Mouse (Mus musculus): ENCODE data around the gene Washc1.
"Not testable (repeated sequence)": the region's sequence is repeated elsewhere in the genome, so short reads cannot be mapped to it uniquely, and the experiment has no call there.

Washc1 gene

DNA sequence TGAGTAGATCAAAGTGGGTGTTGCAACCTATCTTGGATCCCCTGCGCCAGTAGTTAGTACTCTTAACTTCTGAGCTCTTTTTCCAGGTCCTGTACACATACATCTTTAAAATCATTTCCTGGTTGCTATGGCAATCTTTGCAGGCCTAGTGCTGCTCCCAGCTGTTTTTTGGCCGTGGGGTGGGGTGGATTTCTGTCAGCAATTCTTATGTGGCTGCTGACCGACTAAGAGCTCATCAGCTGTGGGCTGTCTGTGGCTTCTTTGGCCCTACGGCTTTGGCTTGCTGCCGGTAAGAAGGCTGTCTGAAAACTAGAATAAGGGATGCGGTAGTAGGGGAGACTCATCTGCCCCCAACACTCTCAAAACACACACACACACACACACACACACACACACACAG lies 599 bp upstream of the Washc1 start:
- in situ Hi-C loops (cut with MseI, MboI): no loop called here

DNA sequence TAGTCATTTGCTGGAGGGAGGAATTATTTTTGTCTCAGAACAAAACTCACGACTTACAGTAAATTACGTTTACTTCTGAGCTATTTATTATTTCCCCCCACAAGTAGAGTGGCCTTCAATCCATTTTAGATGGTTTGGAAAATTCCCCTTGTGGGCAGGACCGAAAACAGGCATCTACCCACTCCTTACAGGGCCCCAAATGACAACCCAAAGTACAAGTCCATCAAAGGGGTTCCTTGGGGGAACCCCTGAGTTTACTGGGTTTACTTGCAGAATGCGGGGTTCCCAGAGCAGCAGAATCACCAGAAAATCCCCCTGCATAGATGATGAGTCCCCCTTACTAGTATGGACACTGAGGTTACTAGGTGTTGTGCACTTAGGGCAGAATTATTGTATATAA lies 821 bp downstream of the Washc1 start:
- in situ Hi-C loops (cut with MseI, MboI): no loop called here

DNA sequence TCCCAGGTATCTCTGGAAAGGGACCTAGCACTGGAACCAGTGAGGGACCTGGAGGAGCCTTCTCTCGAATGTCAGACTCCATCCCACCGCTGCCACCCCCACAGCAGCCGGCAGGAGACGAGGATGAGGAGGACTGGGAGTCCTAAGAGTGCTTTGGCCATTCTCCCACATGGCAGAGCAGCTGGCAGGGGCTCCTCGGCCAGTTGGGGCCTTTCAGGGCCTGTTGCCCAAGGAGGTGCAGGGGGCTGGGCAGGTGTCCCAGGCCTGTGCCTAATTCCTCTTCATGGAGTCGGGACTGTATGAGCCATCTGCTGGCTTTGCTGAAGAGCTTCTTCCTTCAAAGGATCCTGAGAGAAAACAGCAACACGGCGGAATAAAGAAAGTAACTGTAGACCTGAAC lies 7.6 kb downstream of the Washc1 start:
- in situ Hi-C loops (cut with MseI, MboI): no loop called here

DNA sequence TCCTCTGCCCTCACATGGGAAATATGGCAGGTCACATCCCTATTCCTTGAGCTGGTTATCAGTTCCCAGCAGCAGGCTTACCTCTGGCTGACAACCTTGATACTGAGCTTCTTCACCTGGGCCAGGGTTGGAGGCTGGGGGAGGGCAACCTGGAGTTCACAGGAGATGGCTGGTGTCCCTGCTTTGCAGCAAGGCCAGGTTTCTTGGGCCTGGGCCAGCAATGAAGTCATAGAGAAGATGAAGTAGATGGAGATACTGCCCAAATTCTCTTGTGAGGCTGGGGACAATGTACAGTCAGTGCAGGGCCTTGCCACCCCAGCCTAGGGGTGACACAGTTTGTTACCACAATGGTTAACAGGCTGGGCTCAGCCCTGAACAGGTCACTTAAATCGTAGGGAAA lies 9.4 kb downstream of the Washc1 start:
- in situ Hi-C loops (cut with MseI, MboI): no loop called here

DNA sequence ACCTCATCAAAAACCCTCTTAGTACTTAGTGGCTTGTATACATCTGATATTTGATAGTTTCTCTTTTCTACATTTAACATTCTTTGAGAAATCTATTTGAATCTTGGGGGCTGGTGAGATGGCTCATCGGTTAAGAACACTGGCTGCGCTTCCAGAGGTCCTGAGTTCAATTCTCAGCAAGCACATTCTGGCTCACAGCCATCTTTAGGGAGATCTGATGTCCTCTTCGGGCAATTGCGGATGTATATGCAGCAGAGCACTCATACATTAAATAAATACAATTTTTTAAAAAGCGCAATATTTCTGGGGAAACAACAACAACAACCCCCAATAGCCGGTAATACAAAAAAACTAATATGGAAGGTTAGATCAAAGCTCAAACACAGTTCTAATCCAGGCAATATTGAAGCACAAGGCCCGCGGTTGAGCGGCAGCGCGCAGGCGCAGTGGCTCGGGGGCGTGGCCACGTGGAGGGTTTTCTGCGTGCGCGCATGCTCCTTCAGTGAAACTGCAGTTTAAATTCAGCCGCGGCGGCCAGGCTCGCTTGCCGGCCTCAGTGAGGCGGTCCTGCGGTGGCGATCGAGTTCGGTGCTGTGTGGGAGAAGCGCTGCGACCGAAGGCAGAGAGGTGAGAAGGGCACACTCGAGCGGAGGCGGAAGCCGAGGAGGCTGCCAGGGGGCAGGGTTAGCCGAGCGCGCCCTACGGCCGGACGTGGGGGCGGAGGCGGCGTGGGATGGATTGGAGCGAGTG lies 11.9 kb downstream of the Washc1 start, which contains the start of gene Ddx11:
TSS of gene Ddx11 (plus strand) at position 455 of the 750 bp plus-strand sequence.
- in situ Hi-C loops (cut with MseI, MboI): no loop called here

DNA sequence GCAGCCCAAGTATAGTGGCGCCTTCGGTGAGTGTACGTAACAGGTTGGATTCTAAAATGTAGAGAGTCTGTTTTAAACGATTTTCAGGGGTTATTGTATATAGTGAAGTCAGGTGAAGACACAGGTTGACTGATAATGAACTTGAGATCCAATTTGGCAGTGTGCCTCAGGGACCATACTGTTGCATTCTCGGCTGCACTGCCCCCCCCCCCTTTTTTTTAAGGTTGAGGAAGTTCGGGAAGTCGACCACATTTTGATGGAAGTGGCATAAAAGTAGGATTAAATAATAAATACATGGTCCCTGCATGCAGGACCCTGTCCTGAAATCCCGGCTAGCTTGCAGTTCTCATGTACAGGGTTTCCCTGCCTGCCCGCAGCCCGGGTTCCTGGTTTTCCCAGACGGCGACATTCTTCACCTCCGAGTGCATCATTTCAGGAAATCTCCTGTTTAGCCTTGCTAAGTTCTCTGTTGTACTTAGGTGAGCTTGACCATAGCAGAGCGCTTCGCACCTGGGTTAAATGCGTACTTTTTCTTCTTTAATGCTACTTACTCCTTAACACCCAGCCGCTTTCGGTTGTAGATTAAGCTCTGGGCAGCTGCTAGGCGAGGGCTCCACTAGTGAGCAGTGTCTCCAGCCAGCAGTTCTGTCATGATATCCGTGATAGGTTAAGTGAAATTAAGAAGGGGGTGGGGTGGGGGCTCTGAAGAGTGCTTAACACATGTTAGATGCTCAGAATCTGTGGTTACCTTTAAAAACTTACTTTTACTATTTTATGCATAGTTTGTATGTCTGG lies 12.7 kb downstream of the Washc1 start:
- in situ Hi-C loops (cut with MseI, MboI): no loop called here

DNA sequence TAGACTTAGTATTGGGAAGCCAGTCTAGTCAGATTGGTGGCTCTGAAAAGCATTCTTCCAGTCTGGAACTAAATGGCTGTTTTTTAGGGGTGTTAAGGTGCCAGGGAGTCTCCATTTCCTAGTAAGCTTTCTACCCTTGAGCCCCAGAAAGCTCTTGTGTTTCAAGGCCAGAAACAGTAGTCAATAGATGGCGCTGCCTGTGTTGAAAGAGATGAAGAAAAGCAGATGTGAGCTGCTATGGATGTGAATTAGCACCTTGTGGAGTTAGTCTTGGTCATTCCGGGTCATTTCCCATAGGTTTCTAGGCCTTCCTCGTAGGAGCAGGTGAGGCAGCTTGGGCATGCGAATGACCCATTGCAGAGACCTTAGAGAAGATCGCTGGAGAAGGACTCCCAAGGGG lies 13.9 kb downstream of the Washc1 start:
- in situ Hi-C loops (cut with MseI, MboI): no loop called here

DNA sequence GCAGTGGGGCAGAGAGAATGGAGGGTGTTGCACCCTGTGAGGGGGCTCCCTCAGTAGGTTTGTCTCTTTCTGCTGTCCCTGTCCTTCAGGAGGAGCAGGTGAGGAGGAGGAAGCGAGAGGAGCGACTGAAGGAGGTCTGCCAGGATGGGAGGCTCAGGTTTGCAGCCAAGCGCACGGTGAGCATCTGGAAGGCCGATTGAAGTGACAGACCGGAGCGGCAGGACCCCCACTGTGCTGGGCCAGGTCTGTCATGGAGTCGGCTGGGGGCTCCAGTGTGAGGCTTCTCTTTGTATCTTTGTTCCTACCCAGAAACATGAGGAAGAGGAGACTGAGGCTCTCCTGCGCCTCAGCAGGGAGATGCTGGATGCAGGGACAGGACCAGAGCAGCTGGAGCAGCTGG lies 19.0 kb downstream of the Washc1 start:
- in situ Hi-C loops (cut with MseI, MboI): no loop called here

DNA sequence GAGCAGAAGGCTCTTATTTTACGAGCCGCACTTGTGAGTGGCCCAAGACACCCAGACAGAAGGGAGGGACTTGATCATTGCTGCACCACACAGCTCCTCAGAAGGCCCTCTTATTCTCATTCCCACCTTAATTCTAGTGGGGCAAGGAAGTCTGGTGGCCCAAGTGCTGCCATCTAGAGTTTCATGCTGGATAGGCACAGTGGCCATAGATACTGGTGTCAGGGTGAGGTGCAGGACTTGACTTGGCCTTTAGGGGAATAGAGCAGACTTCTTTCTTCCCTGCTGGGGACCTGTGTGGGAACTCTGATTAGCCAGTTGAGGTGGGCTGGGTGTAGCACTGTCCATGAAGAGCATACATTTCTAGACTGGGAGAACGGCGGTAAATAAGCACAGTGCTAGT lies 19.9 kb downstream of the Washc1 start:
- in situ Hi-C loops (cut with MseI, MboI): no loop called here

DNA sequence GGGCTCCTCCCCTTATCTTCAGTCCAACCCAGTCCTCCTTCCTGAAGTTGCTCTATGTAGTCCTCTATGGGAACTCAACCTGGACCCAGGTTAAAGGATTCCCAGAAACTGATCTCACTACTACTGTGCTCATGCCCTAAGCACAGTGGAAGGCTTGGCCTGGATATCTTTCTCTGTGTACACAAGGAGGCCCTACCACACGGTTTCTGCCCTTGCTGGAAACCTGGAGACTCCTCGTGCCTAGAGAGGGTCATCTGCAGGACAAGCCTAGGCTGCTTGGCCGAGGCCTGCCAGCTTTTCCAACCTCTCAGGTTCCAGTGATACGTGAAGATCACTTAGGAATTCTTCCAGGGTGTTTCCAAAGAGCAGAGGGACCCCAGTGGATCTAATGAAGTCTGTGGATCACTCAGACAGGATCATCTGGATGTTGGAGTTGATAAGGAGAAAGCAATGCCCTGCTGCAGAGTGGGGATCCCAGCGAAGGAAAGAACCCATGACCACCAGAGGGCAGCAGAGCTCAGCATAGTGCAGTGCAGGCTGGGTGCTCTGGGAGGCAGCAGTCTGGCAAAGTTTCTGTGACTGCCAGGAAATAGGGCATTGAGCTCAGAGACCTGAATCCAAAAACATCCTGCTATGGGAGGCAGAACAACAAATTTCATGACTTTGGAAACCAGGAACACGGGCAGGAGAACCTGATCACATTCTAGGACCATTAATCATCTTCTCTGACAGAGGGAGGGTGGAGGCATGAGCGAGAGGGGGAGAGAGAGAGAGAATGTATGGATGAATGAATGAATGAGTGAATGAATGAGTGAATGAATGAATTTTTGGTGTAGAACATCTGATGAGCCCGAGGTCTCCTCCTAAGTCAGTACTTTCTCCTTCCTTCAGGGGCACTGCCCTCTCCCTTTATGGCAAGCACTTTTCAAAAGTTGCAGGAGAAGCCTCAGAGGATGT lies 41.6 kb downstream of the Washc1 start:
- in situ Hi-C loops (cut with MseI, MboI): loop anchor here in 1 of 2 experiments (5.0 kb wide), 1 partner anchor 64 kb away; no protein-coding TSS in a partner anchor

DNA sequence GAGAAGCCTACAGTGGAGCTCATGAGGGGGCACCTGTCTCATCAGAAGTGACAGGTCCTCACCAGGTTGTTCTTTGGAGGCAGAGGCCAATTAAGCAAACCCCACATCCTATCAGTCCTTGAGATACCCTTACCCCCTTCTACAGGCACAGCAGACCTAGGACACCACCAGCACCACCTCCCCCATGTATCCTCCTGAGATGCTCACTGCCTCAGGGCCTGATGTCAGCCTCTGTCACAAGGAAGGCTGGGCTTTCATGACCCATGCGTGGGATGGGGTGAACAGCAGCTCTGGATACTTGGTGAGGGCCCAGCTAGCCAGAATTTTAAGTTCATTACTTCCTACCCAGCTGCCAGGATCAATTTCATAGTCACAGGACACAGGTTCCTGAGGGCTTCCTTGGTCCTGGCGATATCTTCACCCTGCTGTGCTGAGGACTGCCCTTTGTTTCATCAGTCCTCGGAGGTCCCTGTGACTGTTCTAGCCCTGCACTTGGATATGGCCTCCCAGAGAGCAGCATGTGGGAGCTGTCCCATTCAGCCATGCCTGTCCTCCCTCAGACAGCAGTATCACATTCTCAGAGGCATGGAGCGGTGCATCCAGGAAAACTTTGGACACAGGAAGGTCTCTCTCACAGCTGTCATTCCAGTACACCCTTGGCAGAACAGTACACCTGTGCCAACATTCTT lies 42.5 kb downstream of the Washc1 start:
- in situ Hi-C loops (cut with MseI, MboI): loop anchor here in 1 of 2 experiments (5.0 kb wide), 1 partner anchor 63 kb away; no protein-coding TSS in a partner anchor

DNA sequence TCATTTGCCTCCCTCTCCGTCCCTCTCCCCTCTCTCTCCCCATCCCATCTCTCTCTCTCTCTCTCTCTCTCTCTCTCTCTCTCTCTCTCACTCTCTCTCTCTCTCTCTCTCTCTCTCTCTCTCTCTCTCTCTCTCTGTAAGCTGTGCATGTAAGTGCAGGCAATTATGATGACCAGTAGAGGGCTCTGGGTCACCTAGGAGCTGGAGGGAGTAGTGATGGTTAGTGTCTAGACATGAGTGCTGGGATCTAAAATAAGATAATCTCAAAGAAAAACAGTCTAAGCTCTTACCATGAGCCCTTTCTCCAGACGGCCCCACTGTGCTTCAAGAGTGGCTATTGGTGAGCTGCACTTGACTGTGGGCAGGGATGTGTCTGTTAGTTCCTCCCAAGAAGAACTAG lies 43.5 kb downstream of the Washc1 start:
- in situ Hi-C loops (cut with MseI, MboI): loop anchor here (5.0 kb wide), 2 partner anchors 57 to 62 kb away; no protein-coding TSS in a partner anchor

DNA sequence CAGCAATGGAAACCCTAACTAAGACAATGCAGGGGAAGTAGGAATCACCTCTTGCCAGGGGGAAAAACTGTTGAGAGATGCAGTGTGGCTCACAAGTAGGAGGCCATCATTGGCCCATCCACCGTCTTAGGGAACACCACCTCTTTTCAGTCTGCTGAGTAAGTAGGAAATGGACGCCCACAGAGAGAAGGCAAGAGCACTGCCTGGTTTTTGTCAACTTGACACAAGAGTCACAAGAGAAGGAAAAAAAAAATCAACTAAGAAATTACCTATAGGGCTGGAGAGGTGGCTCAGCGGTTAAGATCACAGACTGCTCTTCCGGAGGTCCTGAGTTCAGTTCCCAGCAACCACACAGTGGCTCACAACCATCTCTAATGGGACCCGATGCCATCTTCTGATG lies 46.9 kb downstream of the Washc1 start:
- in situ Hi-C loops (cut with MseI, MboI): loop anchor here in 1 of 2 experiments (5.0 kb wide), 1 partner anchor 54 kb away; no protein-coding TSS in a partner anchor

DNA sequence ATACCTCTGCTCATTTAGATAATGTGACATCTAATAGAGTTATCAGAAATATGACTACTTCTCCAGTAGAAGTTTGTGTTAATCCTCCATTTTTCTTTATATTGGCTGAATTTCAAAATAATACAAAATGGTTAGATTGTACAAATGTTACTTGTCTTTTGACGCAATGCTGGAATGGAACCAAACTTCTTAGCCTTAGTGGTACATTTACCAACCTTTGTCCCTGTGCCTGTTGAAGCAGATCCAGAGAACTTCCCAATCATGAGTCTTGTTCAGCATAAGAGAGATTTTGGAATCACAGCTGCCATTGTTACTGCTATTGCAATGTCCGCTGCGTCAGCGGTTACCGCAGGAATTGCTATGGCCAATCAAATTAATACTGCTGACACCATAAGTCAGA lies 55.8 kb downstream of the Washc1 start:
- in situ Hi-C loops (cut with MseI, MboI): not testable (repeated sequence)
